Mouse (Mus musculus) intestine, embryonic 15.5 days (tissue): ENCODE measurements at regions not wholly inside any gene's neighbourhood (a gene's known extent, or its start where the extent isn't known, plus 50 kb on each side); places are given as distances from the start of the nearest gene placed in this dataset.

Source experiments
- ATAC-seq: fragments of 200-750 bp; cut with Nextera tagmentation; 2 replicates; pipeline ENCODE4 v1.8.0; 2017; ENCODE audit warnings: moderate TSS enrichment, moderate library complexity
- H3K27ac ChIP-seq: fragments of 300-500 bp; sonication (generic); 2 replicates; pipeline ENCODE4 v1.5.1; 2015; ENCODE audit warnings: mild to moderate bottlenecking, inconsistent platforms
- H3K27me3 ChIP-seq: fragments of 300-500 bp; sonication (generic); replicated peaks from 2 replicates; pipeline ENCODE4 v1.6.1; 2015; ENCODE audit warnings: inconsistent platforms
- H3K36me3 ChIP-seq: fragments of 300-500 bp; sonication (generic); 2 replicates; pipeline ENCODE4 v1.6.1; 2015; ENCODE audit warnings: inconsistent platforms
- H3K4me1 ChIP-seq: fragments of 300-500 bp; sonication (generic); replicated peaks from 2 replicates; pipeline ENCODE4 v1.6.1; 2015; ENCODE audit warnings: inconsistent platforms
- H3K4me2 ChIP-seq: fragments of 300-500 bp; sonication (generic); replicated peaks from 2 replicates; pipeline ENCODE4 v1.6.1; 2015; ENCODE audit warnings: mild to moderate bottlenecking, inconsistent platforms
- H3K4me3 ChIP-seq: fragments of 300-500 bp; sonication (generic); replicated peaks from 2 replicates; pipeline ENCODE4 v1.5.1; 2015; ENCODE audit warnings: inconsistent platforms
- H3K9ac ChIP-seq: fragments of 300-500 bp; sonication (generic); 2 replicates; pipeline ENCODE4 v1.6.1; 2015; ENCODE audit warnings: inconsistent platforms
- H3K9me3 ChIP-seq: fragments of 300-500 bp; sonication (generic); 2 replicates; pipeline ENCODE4 v1.6.1; 2016; ENCODE audit warnings: inconsistent platforms
- WGBS: fragments of 180-500 bp; shearing (Covaris S2); methylation state at CpG from one replicate; pipeline ENCODE4 v1.1.7; 2015; 5-methylcytosine and 5-hydroxymethylcytosine counted together

DNA sequence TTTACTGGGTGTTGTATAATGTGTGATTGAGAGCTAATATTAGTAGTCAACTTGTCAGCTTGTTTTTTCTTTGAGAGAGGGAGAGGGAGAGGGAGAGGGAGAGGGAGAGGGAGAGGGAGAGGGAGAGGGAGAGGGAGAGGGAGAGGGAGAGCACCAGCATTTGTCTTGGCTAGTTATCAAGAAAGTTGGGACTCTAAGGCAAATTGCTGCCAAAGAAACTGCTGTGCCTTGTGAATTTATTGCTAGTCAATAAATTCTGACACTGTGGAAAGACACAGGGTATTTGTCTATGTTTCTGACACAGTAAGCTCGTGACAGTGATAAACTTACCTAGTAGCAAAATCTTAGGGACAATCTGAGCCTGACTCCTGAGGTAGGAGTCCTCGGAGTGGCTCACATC lies 61.2 kb upstream of the Gm10260 start:
- Histone ChIP-seq H3K9ac (no peak overlapping the region), H3K27me3 (no peaks in the 10 kb centered on the region), H3K36me3 (no peaks in the 10 kb centered on the region), H3K4me3 (no peak overlapping the region), H3K4me1 (peaks cover 13% of the 10 kb centered on the region; the same call in 1 of the 2 replicates), H3K9me3 (no peaks in the 10 kb centered on the region), H3K4me2 (no peak overlapping the region), H3K27ac (no peak overlapping the region)
- ATAC-seq, result no peak
- 37% methylated on average over 2 of the region's 2 CpGs for WGBS

DNA sequence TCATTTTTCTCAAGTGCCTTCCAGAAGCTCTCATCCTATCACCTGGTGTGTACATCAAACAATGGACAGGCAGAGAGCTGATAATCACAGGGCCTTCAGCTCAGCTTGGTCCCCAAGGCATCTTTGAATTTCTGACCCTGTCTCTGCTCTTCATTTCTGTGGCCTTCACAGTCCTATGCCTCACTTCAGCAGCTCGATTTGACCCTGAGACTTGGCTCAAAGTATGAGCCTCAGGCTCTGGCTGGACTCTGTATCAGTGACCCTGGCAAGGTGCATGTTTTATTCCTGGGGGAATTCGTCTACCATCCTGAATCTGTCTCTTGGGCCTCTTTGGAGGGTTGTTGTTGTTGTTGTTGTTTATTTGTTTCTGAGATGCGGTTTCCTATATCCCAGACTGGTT lies 60.6 kb upstream of the Gm10260 start:
- H3K27ac ChIP-seq, result no peak overlapping the region
- no peaks in the 10 kb centered on the region for H3K9me3 ChIP-seq
- 70% methylated on average over 3 of the region's 3 CpGs for WGBS
- no peak overlapping the region for H3K9ac ChIP-seq
- no peak overlapping the region for H3K4me2 ChIP-seq
- ATAC-seq, result no peak
- no peak overlapping the region for H3K4me3 ChIP-seq
- no peaks in the 10 kb centered on the region for H3K36me3 ChIP-seq
- no peaks in the 10 kb centered on the region for H3K27me3 ChIP-seq
- H3K4me1 ChIP-seq, result peaks cover 11% of the 10 kb centered on the region; the same call in 1 of the 2 replicates

DNA sequence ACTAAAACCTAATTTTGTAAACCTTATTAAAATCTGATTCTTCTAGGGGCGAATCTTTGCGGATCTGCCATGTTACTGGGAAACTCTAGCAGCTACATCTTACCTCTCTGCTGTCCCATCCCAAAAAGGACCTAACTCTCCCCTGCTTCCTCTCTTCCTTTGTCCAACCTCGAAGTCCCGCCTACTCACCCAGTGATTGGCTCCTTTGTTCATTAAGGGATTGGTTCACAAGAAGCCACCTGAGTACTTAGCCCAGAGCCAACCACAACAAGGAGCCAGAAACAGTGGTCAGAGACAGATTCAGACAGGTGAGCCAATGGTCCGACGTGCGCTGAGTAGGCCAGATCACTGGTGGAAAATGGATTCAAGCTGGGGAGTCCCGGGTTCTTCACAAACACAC lies 60.0 kb upstream of the Gm10260 start:
- Histone ChIP-seq H3K4me1 (peaks cover 5% of the 10 kb centered on the region; the same call in 1 of the 2 replicates), H3K27ac (no peak overlapping the region), H3K4me2 (no peak overlapping the region), H3K4me3 (no peak overlapping the region), H3K27me3 (no peaks in the 10 kb centered on the region), H3K36me3 (no peaks in the 10 kb centered on the region), H3K9me3 (no peaks in the 10 kb centered on the region), H3K9ac (no peak overlapping the region)
- WGBS, result 93% methylated on average over 8 of the region's 8 CpGs
- ATAC-seq, result no peak

DNA sequence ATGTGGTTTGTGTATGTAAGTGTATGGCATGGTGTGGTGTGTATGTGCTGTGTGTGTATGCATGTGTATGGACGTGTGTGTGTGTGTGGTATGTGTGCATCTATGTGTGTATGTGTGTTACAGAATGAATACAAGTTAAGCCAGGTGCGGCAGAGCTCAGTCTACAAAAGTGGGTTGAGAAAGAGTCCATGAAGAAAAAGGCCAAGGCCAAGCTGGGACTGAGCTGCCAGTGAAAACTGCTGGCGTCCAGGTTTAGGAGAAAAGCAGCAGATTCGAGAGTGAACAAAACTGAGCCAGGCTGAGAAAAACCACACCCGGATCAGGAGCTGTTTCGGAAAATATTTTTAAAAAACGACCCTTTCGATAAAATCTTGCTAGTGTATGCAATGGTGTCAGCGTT lies 58.6 kb upstream of the Gm10260 start:
- no peak overlapping the region for H3K4me2 ChIP-seq
- no peaks in the 10 kb centered on the region for H3K27me3 ChIP-seq
- no peak overlapping the region for H3K4me3 ChIP-seq
- 87% methylated on average over 9 of the region's 9 CpGs for WGBS
- ATAC-seq, result no peak
- H3K9ac ChIP-seq, result no peak overlapping the region
- H3K27ac ChIP-seq, result no peak overlapping the region
- H3K9me3 ChIP-seq, result no peaks in the 10 kb centered on the region
- H3K36me3 ChIP-seq, result no peaks in the 10 kb centered on the region
- H3K4me1 ChIP-seq, result peaks cover 2% of the 10 kb centered on the region; the same call in 1 of the 2 replicates

DNA sequence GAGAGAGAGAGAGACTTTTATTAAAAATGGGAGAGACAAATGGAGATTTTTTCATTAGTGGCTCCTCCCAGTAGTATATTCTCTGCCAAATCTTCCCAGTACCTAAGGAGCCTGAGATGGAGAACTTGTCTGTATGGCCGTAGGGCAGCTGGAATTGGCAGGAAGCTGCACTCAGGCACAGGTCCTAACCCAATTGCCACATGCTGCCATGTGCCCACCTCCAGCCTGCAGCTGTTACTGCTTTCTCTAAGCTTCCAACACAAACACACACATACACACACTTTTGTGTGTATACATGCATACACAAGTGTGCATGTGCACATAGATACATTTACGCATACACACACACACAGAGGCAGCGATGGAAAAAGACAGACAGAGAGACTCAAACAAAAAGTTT lies 56.5 kb upstream of the Gm10260 start:
- Histone ChIP-seq H3K27ac (no peak overlapping the region), H3K4me3 (no peak overlapping the region), H3K27me3 (no peaks in the 10 kb centered on the region), H3K36me3 (no peaks in the 10 kb centered on the region), H3K9me3 (no peaks in the 10 kb centered on the region), H3K4me1 (0 out of 2 replicates have a peak, but pooled peaks cover 1% of the 10 kb centered on the region), H3K4me2 (no peak overlapping the region), H3K9ac (no peak overlapping the region)
- ATAC-seq, result no peak
- 81% methylated on average over 3 of the region's 3 CpGs for WGBS
